Mouse (Mus musculus): Measurements from ENCODE around the gene Ccr6. TPM values are rescaled to one million over a fixed set of nuclear protein-coding genes. Genes with fewer than 3 reads are reported as not detected.

Gene Ccr6
- polyA plus RNA-seq, 1 experiment from 2014 or later = 0.46 TPM

DNA sequence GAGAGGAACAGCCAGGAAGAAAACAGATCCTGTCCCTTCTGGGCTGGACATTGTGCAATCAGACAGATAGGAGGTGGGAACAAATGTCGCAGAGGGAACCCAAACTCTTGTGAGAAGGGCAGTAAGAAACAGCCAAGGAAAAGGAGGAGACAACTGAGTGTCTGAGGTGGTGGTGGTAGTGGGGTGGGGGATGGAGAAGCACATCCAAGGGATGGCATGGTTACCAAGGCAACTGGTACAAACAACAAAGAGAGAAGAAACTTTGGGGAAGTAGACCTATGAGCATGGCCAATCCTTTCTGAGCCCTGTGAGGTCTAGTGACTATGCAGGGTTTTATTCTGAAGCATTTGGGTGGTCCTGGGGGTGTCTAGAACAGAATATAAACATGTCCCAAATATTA lies 21.5 kb upstream of the Ccr6 start:
- Histone ChIP-seq H3K4me3 (ENCODE audit: low read depth, low read length) (no peak overlapping the region), H3K27me3 (replicated peaks; ENCODE audit: control insufficient read depth, insufficient read depth, low read length) (no peaks in the 10 kb centered on the region), H3K36me3 (ENCODE audit: control insufficient read depth, insufficient read depth) (no peaks in the 10 kb centered on the region), H3K27ac (ENCODE audit: low read depth, low read length) (no peak overlapping the region), H3K9ac (ENCODE audit: low read depth, low read length) (no peak overlapping the region), H3K4me2 (replicated peaks; ENCODE audit: low read depth) (no peak overlapping the region), H3K4me1 (replicated peaks; ENCODE audit: control insufficient read depth, insufficient read depth, low read length) (no peaks in the 10 kb centered on the region), H3K9me3 (ENCODE audit: control insufficient read depth) (no peaks in the 10 kb centered on the region)
- TF ChIP-seq CTCF (IDR thresholded peaks at IDR 0.05; ENCODE audit: low read depth) = no peak
- WGBS = 65% methylated on average over 1 of the region's 1 CpGs
- no peak for ATAC-seq

- no peak for ATAC-seq
- Histone ChIP-seq H3K27me3 (replicated peaks; ENCODE audit: control insufficient read depth, insufficient read depth, low read length) (no peaks in the 10 kb centered on the region), H3K4me3 (ENCODE audit: low read depth, low read length) (no peak overlapping the region), H3K36me3 (ENCODE audit: control insufficient read depth, insufficient read depth) (no peaks in the 10 kb centered on the region), H3K4me1 (replicated peaks; ENCODE audit: control insufficient read depth, insufficient read depth, low read length) (no peaks in the 10 kb centered on the region), H3K9ac (ENCODE audit: low read depth, low read length) (no peak overlapping the region), H3K4me2 (replicated peaks; ENCODE audit: low read depth) (no peak overlapping the region), H3K9me3 (ENCODE audit: control insufficient read depth) (no peaks in the 10 kb centered on the region), H3K27ac (ENCODE audit: low read depth, low read length) (no peak overlapping the region)
- 88% methylated on average over 12 of the region's 12 CpGs for WGBS
- TF ChIP-seq CTCF (IDR thresholded peaks at IDR 0.05; ENCODE audit: low read depth) = no peak
Observed at GRCm38 (mm10) chr17:8215016-8215745, 20.7 kb upstream of the Ccr6 start.

GRCm38 (mm10) chr17:8223225-8223624 lies 12.6 kb upstream of the Ccr6 start:
- no peak overlapping the region for H3K4me3 ChIP-seq (ENCODE audit: low read depth, low read length)
- no peak for TF ChIP-seq CTCF (IDR thresholded peaks at IDR 0.05; ENCODE audit: low read depth)
- H3K4me1 ChIP-seq (replicated peaks; ENCODE audit: control insufficient read depth, insufficient read depth, low read length) = no peaks in the 10 kb centered on the region
- no peaks in the 10 kb centered on the region for H3K27me3 ChIP-seq (replicated peaks; ENCODE audit: control insufficient read depth, insufficient read depth, low read length)
- ATAC-seq = no peak
- H3K36me3 ChIP-seq (ENCODE audit: control insufficient read depth, insufficient read depth) = no peaks in the 10 kb centered on the region
- no peak overlapping the region for H3K9ac ChIP-seq (ENCODE audit: low read depth, low read length)
- H3K4me2 ChIP-seq (replicated peaks; ENCODE audit: low read depth) = no peak overlapping the region
- WGBS = 75% methylated on average over 10 of the region's 10 CpGs
- no peak overlapping the region for H3K27ac ChIP-seq (ENCODE audit: low read depth, low read length)
- no peaks in the 10 kb centered on the region for H3K9me3 ChIP-seq (ENCODE audit: control insufficient read depth)

GRCm38 (mm10) chr17:8224072-8224471 lies 11.8 kb upstream of the Ccr6 start:
- 89% methylated on average over 1 of the region's 1 CpGs for WGBS
- no peak overlapping the region for H3K27ac ChIP-seq (ENCODE audit: low read depth, low read length)
- no peak for ATAC-seq

GRCm38 (mm10) chr17:8225166-8225565 lies 10.7 kb upstream of the Ccr6 start:
- Histone ChIP-seq H3K27ac (ENCODE audit: low read depth, low read length) (no peak overlapping the region), H3K9ac (ENCODE audit: low read depth, low read length) (no peak overlapping the region), H3K9me3 (ENCODE audit: control insufficient read depth) (no peaks in the 10 kb centered on the region), H3K4me2 (replicated peaks; ENCODE audit: low read depth) (no peak overlapping the region), H3K4me3 (ENCODE audit: low read depth, low read length) (no peak overlapping the region), H3K36me3 (ENCODE audit: control insufficient read depth, insufficient read depth) (no peaks in the 10 kb centered on the region), H3K4me1 (replicated peaks; ENCODE audit: control insufficient read depth, insufficient read depth, low read length) (no peaks in the 10 kb centered on the region), H3K27me3 (replicated peaks; ENCODE audit: control insufficient read depth, insufficient read depth, low read length) (no peaks in the 10 kb centered on the region)
- 85% methylated on average over 2 of the region's 2 CpGs for WGBS
- ATAC-seq = no peak
- TF ChIP-seq CTCF (IDR thresholded peaks at IDR 0.05; ENCODE audit: low read depth) = no peak

More at GRCm38 (mm10) chr17:8224072-8224471, 11.8 kb upstream of the Ccr6 start:
- Histone ChIP-seq H3K4me3 (ENCODE audit: low read depth, low read length) (no peak overlapping the region), H3K4me1 (replicated peaks; ENCODE audit: control insufficient read depth, insufficient read depth, low read length) (no peaks in the 10 kb centered on the region), H3K36me3 (ENCODE audit: control insufficient read depth, insufficient read depth) (no peaks in the 10 kb centered on the region), H3K27me3 (replicated peaks; ENCODE audit: control insufficient read depth, insufficient read depth, low read length) (no peaks in the 10 kb centered on the region), H3K9me3 (ENCODE audit: control insufficient read depth) (no peaks in the 10 kb centered on the region), H3K9ac (ENCODE audit: low read depth, low read length) (no peak overlapping the region), H3K4me2 (replicated peaks; ENCODE audit: low read depth) (no peak overlapping the region)
- no peak for TF ChIP-seq CTCF (IDR thresholded peaks at IDR 0.05; ENCODE audit: low read depth)

GRCm38 (mm10) chr17:8225746-8226145 lies 10.1 kb upstream of the Ccr6 start:
- H3K27me3 ChIP-seq (replicated peaks; ENCODE audit: control insufficient read depth, insufficient read depth, low read length) = no peaks in the 10 kb centered on the region
- 76% methylated on average over 4 of the region's 4 CpGs for WGBS
- no peak overlapping the region for H3K27ac ChIP-seq (ENCODE audit: low read depth, low read length)
- no peak overlapping the region for H3K4me3 ChIP-seq (ENCODE audit: low read depth, low read length)
- TF ChIP-seq CTCF (IDR thresholded peaks at IDR 0.05; ENCODE audit: low read depth) = no peak
- H3K9ac ChIP-seq (ENCODE audit: low read depth, low read length) = no peak overlapping the region
- ATAC-seq = no peak
- H3K4me2 ChIP-seq (replicated peaks; ENCODE audit: low read depth) = no peak overlapping the region
- H3K4me1 ChIP-seq (replicated peaks; ENCODE audit: control insufficient read depth, insufficient read depth, low read length) = no peaks in the 10 kb centered on the region
- H3K9me3 ChIP-seq (ENCODE audit: control insufficient read depth) = no peaks in the 10 kb centered on the region
- H3K36me3 ChIP-seq (ENCODE audit: control insufficient read depth, insufficient read depth) = no peaks in the 10 kb centered on the region
